ENCODE assay signal across 21 mouse cellular contexts in the genomic region with DNA sequence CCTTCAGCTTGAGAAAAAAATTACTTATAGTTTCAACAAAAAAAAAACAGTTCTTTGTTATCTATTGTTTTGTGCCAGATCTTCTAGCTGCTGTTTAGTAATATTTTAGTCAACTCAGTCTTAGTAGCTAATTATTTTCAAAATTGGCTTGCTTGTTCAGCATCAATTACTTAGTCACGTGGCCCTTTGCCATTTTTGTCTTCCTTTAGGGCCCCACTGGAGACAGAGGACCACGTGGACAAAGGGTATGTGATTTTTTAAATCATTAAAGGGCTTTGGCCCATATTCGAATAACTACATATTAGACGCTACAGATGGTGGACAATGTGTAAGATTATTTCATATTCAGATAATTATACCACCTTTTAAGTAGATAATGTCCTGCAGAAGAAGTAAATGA. TPM values are rescaled to one million over a fixed set of nuclear protein-coding genes. Genes with fewer than 3 reads are reported as not detected.
DNase-seq lines count a peak whose midpoint lies in the region; ATAC-seq and TF ChIP-seq lines count a peak whose summit lies in the region.
"Had no signal": no experiment of that assay in that cellular context is flagged by ENCODE, and none has a peak within 500 bp of the region (broad histone marks: within the 10 kb centered on the region; RNA-seq: fewer than 3 reads in every experiment).

No protein-coding gene starts in this region.

- H3K9ac ChIP-seq in embryonic facial prominence, embryonic 12.5 days: no peak overlapping the region
- H3K9ac ChIP-seq in limb, embryonic 13.5 days: no peak overlapping the region
- H3K9ac ChIP-seq in embryonic facial prominence, embryonic 13.5 days: no peak overlapping the region
- H3K9ac ChIP-seq in limb, embryonic 14.5 days (ENCODE audit: low read depth, low read length, severe bottlenecking): no peak overlapping the region
- H3K9ac ChIP-seq: forebrain, embryonic 15.5 days; heart, embryonic 12.5 days; hindbrain, embryonic 13.5 days had no signal

- H3K9me3 ChIP-seq in embryonic facial prominence, embryonic 12.5 days: no peaks in the 10 kb centered on the region
- no peaks in the 10 kb centered on the region for H3K9me3 ChIP-seq in embryonic facial prominence, embryonic 10.5 days
- H3K9me3 ChIP-seq in limb, embryonic 13.5 days: no peaks in the 10 kb centered on the region
- no peaks in the 10 kb centered on the region for H3K9me3 ChIP-seq in limb, embryonic 10.5 days (replicated peaks)
- H3K9me3 ChIP-seq in embryonic facial prominence, embryonic 13.5 days: no peaks in the 10 kb centered on the region
- H3K9me3 ChIP-seq in limb, embryonic 14.5 days (ENCODE audit: control insufficient read depth, low read length): no peaks in the 10 kb centered on the region
- H3K9me3 ChIP-seq: forebrain, embryonic 15.5 days; heart, embryonic 12.5 days; hindbrain, embryonic 13.5 days had no signal

- no peaks in the 10 kb centered on the region for H3K27me3 ChIP-seq in embryonic facial prominence, embryonic 12.5 days
- peaks cover 6% of the 10 kb centered on the region; the same call in 1 of the 2 replicates for H3K27me3 ChIP-seq in embryonic facial prominence, embryonic 10.5 days (replicated peaks; ENCODE audit: low read depth, poor library complexity, severe bottlenecking)
- H3K27me3 ChIP-seq in limb, embryonic 13.5 days: no peaks in the 10 kb centered on the region
- H3K27me3 ChIP-seq in limb, embryonic 10.5 days (ENCODE audit: low read depth, poor library complexity, severe bottlenecking): no peaks in the 10 kb centered on the region
- no peaks in the 10 kb centered on the region for H3K27me3 ChIP-seq in embryonic facial prominence, embryonic 13.5 days
- no peaks in the 10 kb centered on the region for H3K27me3 ChIP-seq in limb, embryonic 14.5 days (ENCODE audit: control insufficient read depth, insufficient read depth, low read length)
- H3K27me3 ChIP-seq: CH12.LX; heart, embryonic 12.5 days; Patski had no signal

- no peak for DNase-seq in embryonic facial prominence, embryonic 10.5 days (ENCODE audit: low spot score)
- DNase-seq in limb, embryonic 10.5 days (ENCODE audit: low spot score): no peak
- no peak for DNase-seq in limb, embryonic 14.5 days (ENCODE audit: low spot score)
- no peak for DNase-seq in thymus, postnatal 4 days
- no peak for DNase-seq in urinary bladder, adult 18-20 months (ENCODE audit: low spot score in 2 of 2)
- DNase-seq: adrenal gland, postnatal 14 days; cerebellum, adult 18-20 months; cerebellum, postnatal 10 days; gastrocnemius, postnatal 10 days; heart, adult 2 months; heart, postnatal 14 days had no signal

- TF ChIP-seq POLR2A in limb, embryonic 14.5 days (IDR thresholded peaks at IDR 0.05; ENCODE audit: borderline replicate concordance, extremely low read depth, insufficient read depth, insufficient read length): no peak

- H3K4me3 ChIP-seq in embryonic facial prominence, embryonic 12.5 days: no peak overlapping the region
- H3K4me3 ChIP-seq in embryonic facial prominence, embryonic 10.5 days: no peak overlapping the region
- H3K4me3 ChIP-seq in limb, embryonic 13.5 days: no peak overlapping the region
- H3K4me3 ChIP-seq in limb, embryonic 10.5 days: no peak overlapping the region
- no peak overlapping the region for H3K4me3 ChIP-seq in embryonic facial prominence, embryonic 13.5 days
- H3K4me3 ChIP-seq in limb, embryonic 14.5 days (replicated peaks; ENCODE audit: low read length): peak overlapping the region; percentile 16
- H3K4me3 ChIP-seq: forebrain, embryonic 15.5 days; heart, adult 2 months; heart, embryonic 12.5 days; hindbrain, embryonic 13.5 days had no signal

- H3K36me3 ChIP-seq in embryonic facial prominence, embryonic 12.5 days: peaks cover 21% of the 10 kb centered on the region
- peaks cover 49% of the 10 kb centered on the region for H3K36me3 ChIP-seq in embryonic facial prominence, embryonic 10.5 days (replicated peaks)
- H3K36me3 ChIP-seq in limb, embryonic 13.5 days: peaks cover 33% of the 10 kb centered on the region
- peaks cover 57% of the 10 kb centered on the region for H3K36me3 ChIP-seq in limb, embryonic 10.5 days
- H3K36me3 ChIP-seq in embryonic facial prominence, embryonic 13.5 days: peaks cover 37% of the 10 kb centered on the region
- peaks cover 43% of the 10 kb centered on the region for H3K36me3 ChIP-seq in limb, embryonic 14.5 days (ENCODE audit: control insufficient read depth, insufficient read depth, low read length)
- H3K36me3 ChIP-seq: forebrain, embryonic 15.5 days; heart, embryonic 12.5 days; hindbrain, embryonic 13.5 days had no signal

- 0 out of 2 replicates have a peak overlapping the region, but pooled peaks have one; percentile 21 for H3K4me2 ChIP-seq in embryonic facial prominence, embryonic 12.5 days (replicated peaks)
- peak overlapping the region; percentile 34 for H3K4me2 ChIP-seq in limb, embryonic 13.5 days (replicated peaks)
- peak overlapping the region; percentile 26; the same call in 1 of the 2 replicates for H3K4me2 ChIP-seq in embryonic facial prominence, embryonic 13.5 days
- H3K4me2 ChIP-seq in limb, embryonic 14.5 days (replicated peaks; ENCODE audit: low read depth, low read length, severe bottlenecking): peak overlapping the region; percentile 22; the same call in 1 of the 2 replicates
- H3K4me2 ChIP-seq: forebrain, embryonic 15.5 days; heart, embryonic 12.5 days; hindbrain, embryonic 13.5 days had no signal

- peaks cover 17% of the 10 kb centered on the region for H3K4me1 ChIP-seq in embryonic facial prominence, embryonic 12.5 days
- H3K4me1 ChIP-seq in embryonic facial prominence, embryonic 10.5 days: peaks cover 20% of the 10 kb centered on the region
- H3K4me1 ChIP-seq in limb, embryonic 13.5 days: peaks cover 35% of the 10 kb centered on the region
- H3K4me1 ChIP-seq in limb, embryonic 10.5 days: peaks cover 38% of the 10 kb centered on the region
- peaks cover 21% of the 10 kb centered on the region for H3K4me1 ChIP-seq in embryonic facial prominence, embryonic 13.5 days
- peaks cover 6% of the 10 kb centered on the region; the same call in 1 of the 2 replicates for H3K4me1 ChIP-seq in limb, embryonic 14.5 days (ENCODE audit: control insufficient read depth, insufficient read depth, low read length)

- 77% methylated on average over 4 of the region's 4 CpGs for WGBS in embryonic facial prominence, embryonic 12.5 days
- 84% methylated on average over 4 of the region's 4 CpGs for WGBS in embryonic facial prominence, embryonic 10.5 days
- WGBS in limb, embryonic 13.5 days: 79% methylated on average over 4 of the region's 4 CpGs
- WGBS in limb, embryonic 10.5 days: 88% methylated on average over 4 of the region's 4 CpGs
- WGBS in embryonic facial prominence, embryonic 13.5 days: 74% methylated on average over 4 of the region's 4 CpGs
- 81% methylated on average over 4 of the region's 4 CpGs for WGBS in limb, embryonic 14.5 days

- no peak for ATAC-seq in embryonic facial prominence, embryonic 12.5 days (ENCODE audit: insufficient number of reproducible peaks, insufficient read depth, low FRiP score, low TSS enrichment)
- ATAC-seq in limb, embryonic 13.5 days (ENCODE audit: low FRiP score, low read depth): no peak
- no peak for ATAC-seq in embryonic facial prominence, embryonic 13.5 days (ENCODE audit: insufficient number of reproducible peaks, insufficient read depth, low FRiP score, low TSS enrichment, low read depth)
- ATAC-seq in limb, embryonic 14.5 days (ENCODE audit: low FRiP score, low read depth): no peak
- ATAC-seq: activated CD4-positive, CD25-positive, alpha-beta regulatory T cell, adult 4 months; forebrain, embryonic 15.5 days; hindbrain, postnatal 0 days; Patski had no signal

- H3K27ac ChIP-seq in embryonic facial prominence, embryonic 12.5 days: no peak overlapping the region
- no peak overlapping the region for H3K27ac ChIP-seq in embryonic facial prominence, embryonic 10.5 days (replicated peaks)
- no peak overlapping the region for H3K27ac ChIP-seq in limb, embryonic 13.5 days
- H3K27ac ChIP-seq in limb, embryonic 10.5 days: no peak overlapping the region
- no peak overlapping the region for H3K27ac ChIP-seq in embryonic facial prominence, embryonic 13.5 days
- no peak overlapping the region for H3K27ac ChIP-seq in limb, embryonic 14.5 days (replicated peaks; ENCODE audit: low read depth, low read length)
- H3K27ac ChIP-seq: forebrain, embryonic 15.5 days; heart, adult 2 months; hindbrain, embryonic 13.5 days; hindbrain, postnatal 0 days had no signal

RNA-seq across cellular contexts. Expression of gene Col1a2, which starts 4.8 kb away (rescaled TPM):
- polyA plus RNA-seq in embryonic facial prominence, embryonic 12.5 days (2016; fragmentation: Nextera tagmentation; extraction: Ambion mirVana): 603 and 672 TPM in 2 replicates
- 117 and 176 TPM in 2 replicates for polyA plus RNA-seq in embryonic facial prominence, embryonic 10.5 days (2016; fragmentation: Nextera tagmentation; extraction: Ambion mirVana)
- polyA plus RNA-seq in limb, embryonic 13.5 days (2015; fragmentation: Nextera tagmentation; extraction: Ambion mirVana): 809 and 883 TPM in 2 replicates
- polyA plus RNA-seq in limb, embryonic 10.5 days (2016; fragmentation: Nextera tagmentation; extraction: Ambion mirVana): 109 and 248 TPM in 2 replicates
- polyA plus RNA-seq in embryonic facial prominence, embryonic 13.5 days (2015; fragmentation: Nextera tagmentation; extraction: Ambion mirVana): 820 and 892 TPM in 2 replicates
- polyA plus RNA-seq in limb, embryonic 14.5 days (2012; rRNA removed): 1,303 and 1,310 TPM in 2 replicates
- 1,790 and 1,964 TPM in 2 replicates for polyA plus RNA-seq in limb, embryonic 14.5 days (2014; fragmentation: Nextera tagmentation; extraction: Ambion mirVana)
- polyA plus RNA-seq: activated CD4-positive, CD25-positive, alpha-beta regulatory T cell, adult 4 months had no signal
